Mouse (Mus musculus): ENCODE measurements around the gene Cyp19a1.

Gene Cyp19a1

DNA sequence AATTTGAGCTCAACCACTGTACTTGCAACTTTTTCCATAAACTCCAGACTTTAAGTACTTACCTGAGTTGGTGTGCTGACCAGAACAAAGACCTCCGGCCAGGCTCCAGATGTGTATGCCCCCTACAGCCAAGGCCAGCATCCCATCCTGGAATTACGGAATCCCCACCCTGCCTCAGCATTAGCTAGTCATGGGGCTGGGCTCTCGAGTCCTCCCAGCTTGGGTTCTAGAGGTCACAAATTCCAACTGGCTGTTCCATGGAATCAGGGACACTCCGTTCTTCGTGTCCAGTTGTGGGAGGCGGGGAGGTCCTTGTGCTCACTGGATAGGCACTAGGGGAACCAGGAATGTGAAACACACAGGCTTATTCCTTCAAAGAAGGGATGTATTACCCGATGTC lies at the start of gene Cyp19a1:
Gene Cyp19a1 (minus strand): TSS at position 101 of the 400 bp plus-strand sequence.
- no peak for DNase-seq

DNA sequence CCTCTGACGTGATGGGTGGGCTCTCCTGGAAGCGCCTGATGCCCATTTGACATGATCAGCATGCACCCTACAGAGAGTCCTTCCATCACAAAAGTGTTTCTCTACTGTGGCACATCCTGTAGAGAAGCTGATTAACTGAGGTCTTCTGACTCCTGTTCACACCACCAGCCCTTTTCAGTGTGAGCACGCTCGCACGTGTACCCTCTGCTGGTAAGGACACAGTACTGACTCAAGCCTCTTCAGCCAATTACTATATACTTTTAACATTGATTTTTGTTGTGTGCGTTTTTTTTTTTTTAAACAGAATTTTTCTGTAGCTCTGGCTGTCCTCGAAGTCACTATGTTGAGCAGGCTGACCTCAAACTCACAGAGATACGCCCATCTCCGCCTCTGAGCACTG lies 48.5 kb upstream of the Cyp19a1 start:
- no peak for DNase-seq

DNA sequence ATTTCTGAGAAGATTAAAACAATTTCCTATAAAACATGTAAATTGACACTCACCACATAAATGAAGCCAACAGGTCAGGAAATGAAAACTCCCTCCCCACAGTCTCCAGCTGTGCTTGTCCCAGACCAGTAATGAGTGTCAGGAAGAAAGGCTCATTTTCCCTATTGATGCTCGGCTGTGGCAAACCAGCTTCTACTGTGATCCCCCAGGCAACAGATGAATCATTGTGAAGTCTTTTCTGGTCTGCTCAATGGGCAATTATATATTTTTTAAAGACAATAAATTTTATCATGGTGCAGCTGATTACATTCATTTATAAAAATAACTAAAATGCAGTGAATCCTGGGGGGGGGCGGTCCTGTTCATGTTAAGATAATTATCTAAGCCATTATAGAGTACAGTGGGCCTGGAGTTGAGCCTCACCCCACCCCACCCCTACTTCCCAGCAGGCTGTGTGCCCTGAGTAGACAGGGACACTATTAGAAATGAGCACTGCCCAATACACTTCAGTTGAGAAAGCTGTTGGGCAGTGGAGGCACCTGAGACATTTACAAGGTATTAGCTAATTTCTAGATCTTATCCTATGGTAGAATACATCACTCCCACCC lies 40.9 kb upstream of the Cyp19a1 start:
- peak; percentile 27 for DNase-seq

DNA sequence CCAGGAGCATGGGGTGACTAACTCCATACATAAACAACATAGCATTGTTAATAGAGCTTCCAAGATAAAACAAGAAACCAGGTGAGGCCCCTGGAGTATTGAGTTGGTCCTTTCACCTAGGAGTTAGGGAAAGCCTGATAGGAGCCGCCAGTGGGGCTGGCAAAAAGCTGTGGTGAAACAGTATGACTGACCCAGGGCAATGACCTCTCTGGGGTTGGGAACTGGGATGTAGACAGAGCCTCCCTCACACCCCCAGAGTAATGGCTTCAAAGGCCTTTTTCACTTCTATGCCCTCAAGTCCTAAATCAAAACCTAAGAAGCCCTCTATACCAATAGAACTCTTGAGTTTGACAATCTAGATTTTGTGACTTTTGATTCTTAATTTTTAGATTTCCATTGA lies 40.3 kb upstream of the Cyp19a1 start:
- no peak for DNase-seq

DNA sequence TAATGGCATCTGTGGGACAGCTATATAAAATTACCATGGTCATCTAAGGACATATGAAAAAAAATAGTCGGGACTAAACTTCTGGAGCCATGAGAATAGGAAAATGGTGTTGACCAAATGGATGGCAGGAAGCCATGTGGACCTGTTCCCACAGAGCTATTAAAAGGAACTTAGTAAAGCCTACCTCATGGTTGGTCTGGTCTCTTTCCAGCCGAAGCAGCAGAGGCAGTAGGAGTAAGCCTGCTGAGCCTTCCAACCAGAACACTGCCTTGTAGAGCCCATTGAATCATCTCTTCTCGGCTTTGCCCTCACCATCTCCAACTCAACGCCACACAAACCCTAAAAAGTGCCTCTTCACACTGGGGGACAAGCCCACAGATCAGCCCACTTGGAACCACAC lies 33.3 kb upstream of the Cyp19a1 start:
- no peak for DNase-seq

DNA sequence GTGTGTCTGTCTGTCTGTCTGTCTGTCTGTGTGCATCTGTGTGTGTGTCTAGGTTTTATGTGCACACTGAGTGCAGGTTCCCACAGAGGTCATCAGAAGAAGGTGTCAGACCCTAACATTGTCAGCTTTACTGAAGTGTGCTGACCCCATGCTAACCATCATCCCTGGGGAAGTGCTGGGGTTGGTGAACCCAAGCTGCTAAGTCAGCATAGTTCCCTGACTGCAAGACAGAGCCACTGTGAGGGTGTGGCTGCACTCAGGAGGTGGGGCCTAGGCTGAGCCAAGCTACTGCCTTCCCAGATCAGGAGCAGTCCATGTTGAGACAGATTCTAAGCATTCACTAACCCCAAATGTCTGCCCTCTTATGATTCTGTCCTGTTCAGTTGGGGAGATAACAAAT lies 31.9 kb upstream of the Cyp19a1 start:
- DNase-seq: no peak

DNA sequence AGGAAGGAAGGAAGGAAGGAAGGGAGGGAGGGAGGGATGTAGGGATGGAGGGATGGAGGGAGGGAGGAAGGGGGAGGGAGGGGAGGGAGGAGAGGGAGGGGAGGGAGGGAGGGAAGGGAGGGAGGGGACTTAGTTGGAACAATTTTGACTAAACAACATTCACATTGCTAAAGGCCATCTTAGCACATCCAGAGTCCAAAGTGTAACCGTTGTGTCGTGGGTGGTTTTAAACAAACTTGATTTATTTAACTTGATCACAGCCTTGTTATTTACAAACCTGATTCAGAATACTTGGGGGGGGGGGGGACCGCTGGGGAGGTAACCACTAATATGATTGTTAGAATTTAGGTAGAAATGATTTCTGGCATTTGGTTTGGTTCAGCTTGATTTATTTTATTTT lies 31.5 kb upstream of the Cyp19a1 start:
- DNase-seq: no peak

DNA sequence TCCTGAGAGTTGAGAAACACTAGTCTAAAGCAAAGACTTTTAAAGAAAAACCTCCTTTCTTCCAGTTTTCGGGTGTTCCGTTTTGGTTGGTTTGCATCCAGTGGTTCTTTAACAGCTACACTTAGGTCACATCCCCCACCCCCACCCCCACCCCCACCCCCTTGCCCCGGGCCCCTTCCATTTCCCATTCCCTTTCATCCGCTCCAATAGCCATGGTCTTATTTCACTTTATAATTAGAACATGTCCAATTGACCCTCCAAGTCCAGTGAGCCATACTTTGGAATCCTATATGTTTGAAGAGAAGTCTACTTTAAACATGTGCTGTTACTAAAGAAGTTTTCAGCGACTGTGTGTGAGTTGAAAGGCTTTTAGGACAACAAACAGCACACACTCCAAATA lies 19.9 kb upstream of the Cyp19a1 start:
- no peak for DNase-seq

DNA sequence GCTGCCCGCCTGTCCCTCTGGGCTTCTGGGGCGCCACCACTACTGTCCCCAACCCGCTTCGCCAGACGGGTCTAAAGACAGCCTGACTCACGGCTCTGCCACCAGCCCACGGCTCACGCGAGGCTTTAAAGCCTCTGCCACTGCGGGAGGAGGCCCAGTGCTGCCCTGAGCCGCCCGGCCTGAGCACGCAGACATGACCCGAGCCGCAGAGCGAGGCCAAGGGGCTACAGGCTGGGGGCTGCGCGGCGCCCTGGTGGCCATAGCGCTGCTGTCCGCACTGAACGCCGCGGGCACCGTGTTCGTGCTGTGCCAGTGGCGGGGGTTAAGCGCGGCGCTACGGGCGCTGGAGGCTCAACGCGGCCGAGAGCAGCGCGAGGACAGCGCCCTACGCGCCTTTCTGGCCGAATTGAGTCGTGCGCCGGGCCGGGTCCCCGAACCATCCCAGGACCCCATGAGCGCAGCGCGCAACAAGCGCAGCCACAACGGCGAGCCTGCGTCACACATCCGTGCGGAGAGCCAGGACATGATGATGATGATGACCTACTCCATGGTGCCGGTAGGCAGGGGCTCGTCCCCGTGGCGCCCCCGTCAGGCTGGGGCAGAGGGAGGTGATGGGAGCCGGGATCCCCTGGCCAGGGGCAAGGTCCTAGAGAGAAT lies 18.5 kb upstream of the Cyp19a1 start, which contains the start of gene Gldn:
Gene Gldn (plus strand): TSS at position 156 of the 657 bp plus-strand sequence.
- peak; percentile 68 for DNase-seq

DNA sequence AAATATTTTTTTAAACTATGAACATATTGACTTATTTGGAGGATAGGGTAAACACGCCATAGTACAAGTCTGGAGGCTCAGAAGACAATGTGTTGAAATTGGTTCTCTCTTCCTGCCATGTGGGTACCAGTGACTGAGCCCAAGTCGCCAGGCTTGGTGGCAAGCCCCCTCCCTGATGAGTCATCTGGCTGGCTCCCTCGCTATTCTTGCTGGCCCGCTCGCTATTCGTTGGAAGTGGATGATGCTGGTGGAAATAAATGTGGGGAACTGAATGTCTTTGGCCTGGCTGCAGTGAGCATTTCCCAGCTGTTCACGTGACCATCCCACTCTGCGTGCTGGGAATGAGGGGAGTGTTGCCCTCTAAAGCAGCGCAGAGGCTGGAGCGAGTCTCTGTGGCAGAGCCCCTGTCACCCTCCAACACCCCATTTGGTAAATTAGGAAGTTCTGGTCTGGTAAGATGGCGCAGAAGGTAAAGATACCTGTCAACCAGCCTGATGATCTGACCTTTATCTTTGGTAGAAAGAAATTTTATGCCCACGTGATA lies 11.2 kb upstream of the Cyp19a1 start:
- DNase-seq: no peak

DNA sequence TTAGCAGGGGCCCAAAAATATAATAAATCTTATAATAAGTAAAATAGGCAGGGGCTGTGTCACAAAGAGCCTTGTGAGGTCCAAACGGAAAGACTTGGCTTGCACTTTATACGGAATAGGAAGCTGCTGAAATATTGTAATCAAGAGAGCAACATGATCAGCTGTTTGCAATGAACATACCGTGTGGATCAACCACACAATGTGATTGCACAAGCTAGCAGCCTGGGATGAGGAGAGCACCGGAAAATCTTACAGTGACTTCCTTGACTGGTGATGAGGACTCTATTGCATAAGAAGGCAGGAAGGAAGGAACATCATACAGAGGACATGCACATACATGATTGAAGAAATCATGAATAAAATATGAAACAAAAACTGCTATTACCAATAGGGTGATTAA lies 7.4 kb upstream of the Cyp19a1 start:
- DNase-seq: no peak

DNA sequence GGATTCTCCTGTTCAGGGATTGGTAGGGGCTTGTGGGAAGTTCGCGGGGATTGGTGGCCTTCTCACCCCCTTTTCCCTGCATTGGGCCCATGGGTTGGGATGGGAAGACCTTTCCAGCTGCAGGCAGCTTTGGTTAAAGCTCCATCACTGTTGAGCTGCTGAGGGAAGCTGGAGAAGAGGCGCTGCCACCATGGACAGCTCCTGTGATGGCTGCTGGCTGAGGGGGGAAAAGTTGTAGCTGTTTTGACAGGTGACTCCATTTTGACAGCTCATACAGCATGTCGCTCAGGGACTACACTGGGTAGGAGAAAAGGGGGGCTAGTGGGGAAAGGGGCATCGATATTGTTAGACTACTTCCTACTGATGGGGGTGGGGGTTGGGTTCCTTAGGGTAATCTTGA lies 3.0 kb upstream of the Cyp19a1 start:
- peak; percentile 57 for DNase-seq

DNA sequence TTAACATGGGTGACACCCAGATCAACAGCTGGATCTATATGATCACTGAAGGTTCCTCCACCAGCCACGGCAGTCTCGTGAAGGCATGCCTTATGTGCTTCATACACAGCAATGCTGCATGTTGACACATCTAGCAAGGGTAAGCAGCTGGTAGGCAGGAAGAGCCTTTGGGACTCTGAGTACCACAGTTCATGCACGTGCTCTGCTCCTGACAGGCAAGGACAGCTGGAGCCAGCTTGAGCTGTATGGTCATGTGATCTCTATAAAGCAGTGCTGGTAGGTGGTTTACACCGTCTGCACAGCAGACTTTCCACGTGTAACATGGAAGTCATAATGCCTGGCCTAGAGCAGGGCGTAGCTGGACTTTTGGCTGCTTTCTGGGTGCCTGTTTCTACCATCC lies 2.1 kb upstream of the Cyp19a1 start:
- no peak for DNase-seq

DNA sequence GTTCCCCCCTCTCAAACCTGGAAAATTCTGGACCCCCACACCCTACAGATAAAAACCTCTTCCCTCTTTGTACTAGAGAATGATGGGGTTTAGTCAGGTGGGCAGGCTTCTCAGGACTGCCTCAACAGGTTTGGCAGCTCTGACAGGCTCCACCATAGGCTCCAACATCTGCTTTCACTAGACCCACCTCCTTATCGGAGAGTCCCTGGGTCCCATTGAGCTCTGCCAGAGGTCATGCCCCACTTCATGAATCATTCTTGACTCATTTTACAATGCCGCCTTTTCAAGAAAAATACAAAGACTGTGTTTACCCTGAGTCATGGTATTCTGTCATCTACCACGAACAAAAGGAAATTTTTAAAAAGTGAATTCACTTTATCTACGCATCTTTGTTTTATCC lies 3.2 kb downstream of the Cyp19a1 start:
- DNase-seq: no peak

DNA sequence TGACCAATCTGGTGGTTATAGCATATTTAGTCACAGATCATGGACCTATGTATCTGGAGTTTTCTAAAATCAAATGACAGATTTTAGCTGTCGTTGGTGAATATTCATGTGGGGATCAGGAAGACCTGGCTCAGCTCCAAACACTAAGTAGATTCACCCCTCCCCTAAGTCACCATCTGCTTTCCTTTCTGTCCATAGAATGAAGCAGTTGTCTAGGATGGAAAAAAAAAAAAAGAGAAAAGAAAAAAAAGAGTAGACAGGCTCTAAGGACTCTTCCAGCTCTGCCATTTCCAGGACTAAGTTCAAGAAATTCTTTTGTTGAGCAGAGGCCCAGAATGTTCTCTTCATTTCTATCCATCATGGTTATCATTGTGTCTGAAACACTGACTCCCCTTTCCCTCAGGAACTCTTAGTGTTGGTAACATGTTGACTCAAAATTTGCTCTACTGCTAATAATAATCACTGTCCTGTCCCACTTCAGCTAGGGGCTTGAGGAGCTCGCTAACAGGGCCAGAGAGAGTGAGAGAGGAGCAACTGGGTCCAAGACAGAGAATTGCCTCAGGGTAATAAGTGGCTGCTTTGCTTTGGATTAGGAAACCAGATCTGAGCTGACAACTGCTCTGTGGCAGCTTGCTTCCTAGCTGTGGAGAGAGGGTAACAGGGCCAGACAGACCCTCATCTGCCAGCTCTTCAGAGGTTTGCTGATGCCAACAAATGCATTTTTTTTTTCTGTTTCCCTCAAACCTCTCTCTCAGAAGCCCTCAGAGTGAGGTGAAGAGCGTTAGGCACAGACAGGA lies 22.8 kb downstream of the Cyp19a1 start:
- no peak for DNase-seq

DNA sequence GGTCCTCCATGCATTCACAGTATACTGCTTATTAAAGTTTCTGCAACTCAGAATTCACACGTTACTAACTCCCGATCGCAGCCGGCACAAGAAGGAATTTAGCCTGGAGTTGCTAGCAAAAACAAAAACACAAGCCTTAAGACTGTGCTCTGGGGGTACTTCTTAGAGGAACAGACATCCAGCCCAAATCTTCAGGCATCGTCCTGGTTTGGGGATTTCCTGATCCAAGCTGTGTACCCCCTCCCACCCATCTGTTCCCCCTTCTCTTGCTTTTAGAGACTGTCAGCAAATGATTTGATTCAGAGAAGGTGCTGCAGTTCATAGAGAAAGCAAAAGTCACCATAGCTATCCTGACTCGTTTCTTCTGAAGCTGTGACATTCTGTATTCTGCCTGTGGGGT lies 40.3 kb downstream of the Cyp19a1 start:
- no peak for DNase-seq

DNA sequence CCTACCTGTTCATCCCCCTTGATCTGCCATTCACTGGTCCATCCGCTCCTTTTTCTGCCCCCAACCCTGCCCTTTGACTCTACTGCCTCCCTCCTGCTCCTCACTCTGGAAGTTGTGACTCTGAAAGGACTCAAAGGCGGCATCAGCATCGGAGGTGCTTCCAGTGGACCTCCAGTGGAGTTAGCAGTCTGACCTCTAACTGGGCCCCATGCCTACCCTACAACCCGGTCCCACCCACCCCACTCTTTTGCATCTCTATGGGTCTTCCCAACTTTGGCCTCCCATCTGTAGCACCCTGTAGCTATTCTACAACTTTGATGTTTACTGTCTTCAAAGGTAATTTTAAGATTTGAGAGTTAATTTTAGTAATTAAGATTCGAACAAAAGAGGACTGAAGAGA lies 51.4 kb downstream of the Cyp19a1 start:
- DNase-seq: no peak

DNA sequence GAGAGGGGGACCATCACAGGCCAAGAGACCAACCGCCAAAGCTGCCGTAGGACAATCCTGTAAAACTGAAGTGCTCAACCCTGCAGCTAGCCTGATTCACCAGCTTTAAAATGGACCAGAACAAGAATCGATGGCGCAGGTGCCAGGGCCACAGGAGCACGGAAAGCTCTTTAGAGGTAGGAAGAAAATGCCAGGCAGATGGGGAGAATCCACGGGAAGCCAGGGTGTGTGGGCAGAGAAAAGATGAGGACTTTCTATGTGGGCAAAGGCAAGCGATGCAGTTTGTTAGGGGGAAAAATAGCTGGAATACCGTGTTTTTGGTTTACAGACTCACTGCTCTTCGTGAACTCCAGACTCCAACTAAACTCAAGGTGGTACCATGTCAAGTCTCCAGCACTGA lies 53.0 kb downstream of the Cyp19a1 start:
- DNase-seq: no peak

DNA sequence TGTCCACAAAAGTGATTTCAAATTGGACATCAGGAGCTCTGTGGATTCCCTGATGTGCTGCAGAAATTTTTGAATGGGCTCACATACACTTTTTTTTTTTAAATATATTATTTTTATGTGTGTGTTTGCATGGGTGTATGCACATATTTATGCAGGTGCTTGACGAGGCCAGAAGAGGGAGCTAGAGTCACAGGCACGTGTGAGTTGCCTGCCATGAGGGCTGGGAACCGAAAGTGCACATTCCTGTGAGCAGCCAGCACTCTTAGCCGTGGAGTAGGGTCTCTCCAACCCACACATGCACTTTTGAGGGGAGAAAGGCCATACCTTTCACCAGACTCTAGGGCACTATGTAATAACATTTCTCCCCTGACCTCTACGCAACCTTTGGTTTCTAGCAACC lies 73.1 kb downstream of the Cyp19a1 start:
- no peak for DNase-seq

DNA sequence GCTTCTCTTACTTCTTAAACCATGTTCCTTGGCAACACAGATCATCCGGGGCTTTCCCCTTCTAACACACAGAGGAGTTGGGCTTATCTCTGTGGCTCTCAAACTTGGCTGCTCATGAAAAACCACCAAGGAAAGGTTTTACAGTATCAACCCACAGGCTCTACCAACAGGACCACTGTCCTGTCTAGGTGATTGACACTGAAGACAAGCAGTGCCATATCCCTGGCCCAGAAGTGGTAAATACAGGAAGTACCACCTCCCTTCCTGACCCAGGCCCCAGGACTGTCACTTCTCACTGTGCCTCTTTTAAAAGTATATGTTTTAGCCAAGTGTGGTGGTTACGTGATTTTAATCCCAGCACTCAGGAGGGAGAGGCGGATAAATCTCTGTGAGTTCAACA lies 76.5 kb downstream of the Cyp19a1 start:
- no peak for DNase-seq

DNA sequence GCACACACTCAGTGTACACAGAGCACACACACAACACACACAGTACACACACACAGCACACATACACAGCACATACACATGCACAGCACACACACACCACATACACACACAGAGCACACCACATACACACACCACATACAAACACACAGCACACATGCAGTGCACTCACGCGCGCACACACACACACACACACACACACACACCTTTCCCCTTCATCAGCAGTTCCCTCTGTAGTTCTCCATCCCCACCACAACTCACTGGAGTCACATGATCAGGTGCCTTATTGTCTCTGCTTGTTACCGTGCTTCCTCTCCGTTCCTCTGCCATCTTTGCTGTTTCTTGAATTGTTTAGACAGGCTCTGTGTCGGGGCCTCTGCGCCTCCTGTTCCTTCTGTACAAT lies 85.4 kb downstream of the Cyp19a1 start:
- no peak for DNase-seq

DNA sequence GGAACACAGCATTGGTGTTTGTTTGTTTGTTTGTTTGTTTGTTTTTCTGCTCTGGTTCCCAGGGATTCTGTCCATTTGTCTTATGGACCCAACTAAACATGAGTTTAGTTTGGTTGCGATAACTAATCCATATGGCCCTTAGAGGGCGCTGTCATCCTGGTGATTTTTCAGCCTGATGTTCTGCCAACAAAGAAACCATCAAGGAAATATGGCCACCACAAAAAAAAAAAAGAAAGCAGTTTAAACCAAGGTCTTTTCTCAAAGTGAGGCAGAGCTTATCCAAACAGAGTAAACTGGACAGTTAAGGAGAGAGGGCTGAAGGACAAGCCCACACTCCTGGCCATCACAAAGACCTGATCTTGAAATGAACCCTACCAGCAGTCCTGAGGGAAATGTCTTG lies 86.6 kb downstream of the Cyp19a1 start:
- peak; percentile 81 for DNase-seq

DNA sequence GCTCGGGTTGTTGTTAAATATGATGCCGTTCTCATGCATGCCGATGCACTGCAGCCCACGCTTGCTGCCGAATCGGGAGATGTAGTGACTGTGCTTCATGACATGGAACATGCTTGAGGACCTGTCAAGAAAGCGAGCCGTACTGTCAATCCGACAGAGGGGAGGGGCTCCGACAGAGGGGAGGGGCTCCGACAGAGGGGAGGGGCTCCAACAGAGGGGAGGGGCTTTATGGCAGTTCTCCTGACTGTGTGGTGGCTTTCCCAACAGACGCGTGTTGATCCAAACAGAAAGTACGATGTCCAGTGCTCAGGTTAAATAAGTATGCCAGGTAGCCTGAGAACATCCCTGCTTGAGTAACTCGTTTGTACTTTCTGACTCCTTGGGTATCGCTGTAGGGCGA lies 87.7 kb downstream of the Cyp19a1 start:
- no peak for DNase-seq

DNA sequence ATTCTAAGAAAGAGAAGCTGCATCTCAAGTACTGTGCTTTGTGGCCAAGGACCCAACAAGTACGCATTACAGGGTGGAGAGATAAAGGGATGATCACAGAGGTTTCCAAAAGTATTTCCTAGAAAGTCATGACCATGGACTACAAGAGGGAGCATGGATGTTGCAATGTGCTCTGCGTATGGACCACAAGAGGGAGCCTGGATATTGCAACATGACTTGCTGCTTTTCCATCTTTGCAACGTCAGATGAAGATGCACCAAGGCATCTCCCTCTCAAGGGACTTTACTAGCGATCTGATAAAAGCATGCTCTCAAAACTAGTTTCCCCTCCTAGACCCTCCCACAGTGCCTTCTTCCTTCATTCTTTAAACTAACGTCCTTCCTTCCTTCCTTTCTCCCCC lies 98.4 kb downstream of the Cyp19a1 start:
- DNase-seq: peak; percentile 56
